Mouse (Mus musculus): ENCODE measurements at regions not wholly inside any gene's neighbourhood (a gene's known extent, or its start where the extent isn't known, plus 50 kb on each side); places are given as distances from the start of the nearest gene placed in this dataset.

- Histone ChIP-seq H3K36me3 (ENCODE audit: control insufficient read depth, insufficient read depth, low read length) (no peaks in the 10 kb centered on the region), H3K4me1 (replicated peaks; ENCODE audit: control insufficient read depth, insufficient read depth) (peaks cover 6% of the 10 kb centered on the region; the same call in 1 of the 2 replicates), H3K27me3 (ENCODE audit: control insufficient read depth, insufficient read depth, low read length) (no peaks in the 10 kb centered on the region), H3K9ac (ENCODE audit: low read length) (peak overlapping the region; percentile 95), H3K9me3 (ENCODE audit: control insufficient read depth, low read length) (no peaks in the 10 kb centered on the region), H3K27ac (replicated peaks) (peak overlapping the region; percentile 100), H3K4me3 (ENCODE audit: low read depth, low read length) (no peak overlapping the region), H3K4me2 (replicated peaks; ENCODE audit: low read depth) (no peak overlapping the region)
- no peak for DNase-seq (ENCODE audit: low spot score)
- TF ChIP-seq CTCF (IDR thresholded peaks at IDR 0.05; ENCODE audit: low read depth) (no peak), EP300 (optimal IDR thresholded peaks at IDR 0.05) (no peak)
- ATAC-seq (ENCODE audit: low FRiP score, low TSS enrichment): no peak
- WGBS: 81% methylated on average over 5 of the region's 5 CpGs
Measured at GRCm38 (mm10) chr15:85652431-85652830, 70.2 kb upstream of the Wnt7b start.

- Histone ChIP-seq H3K27me3 (ENCODE audit: control insufficient read depth, insufficient read depth, low read length) (no peaks in the 10 kb centered on the region), H3K4me2 (replicated peaks; ENCODE audit: low read depth) (peak overlapping the region; percentile 88), H3K9me3 (ENCODE audit: control insufficient read depth, low read length) (no peaks in the 10 kb centered on the region), H3K27ac (replicated peaks) (peak overlapping the region; percentile 100), H3K9ac (ENCODE audit: low read length) (peak overlapping the region; percentile 95), H3K4me1 (replicated peaks; ENCODE audit: control insufficient read depth, insufficient read depth) (peaks cover 6% of the 10 kb centered on the region; the same call in 1 of the 2 replicates), H3K4me3 (ENCODE audit: low read depth, low read length) (peak overlapping the region; percentile 50), H3K36me3 (ENCODE audit: control insufficient read depth, insufficient read depth, low read length) (no peaks in the 10 kb centered on the region)
- no peak for DNase-seq (ENCODE audit: low spot score)
- TF ChIP-seq EP300 (optimal IDR thresholded peaks at IDR 0.05) (no peak), CTCF (IDR thresholded peaks at IDR 0.05; ENCODE audit: low read depth) (0 out of 2 replicates have a peak, but pooled peaks have one; percentile 3)
- ATAC-seq (ENCODE audit: low FRiP score, low TSS enrichment): peak; percentile 14
- WGBS: 29% methylated on average over 9 of the region's 9 CpGs
Measured at GRCm38 (mm10) chr15:85652871-85653337, 70.6 kb upstream of the Wnt7b start.

DNA sequence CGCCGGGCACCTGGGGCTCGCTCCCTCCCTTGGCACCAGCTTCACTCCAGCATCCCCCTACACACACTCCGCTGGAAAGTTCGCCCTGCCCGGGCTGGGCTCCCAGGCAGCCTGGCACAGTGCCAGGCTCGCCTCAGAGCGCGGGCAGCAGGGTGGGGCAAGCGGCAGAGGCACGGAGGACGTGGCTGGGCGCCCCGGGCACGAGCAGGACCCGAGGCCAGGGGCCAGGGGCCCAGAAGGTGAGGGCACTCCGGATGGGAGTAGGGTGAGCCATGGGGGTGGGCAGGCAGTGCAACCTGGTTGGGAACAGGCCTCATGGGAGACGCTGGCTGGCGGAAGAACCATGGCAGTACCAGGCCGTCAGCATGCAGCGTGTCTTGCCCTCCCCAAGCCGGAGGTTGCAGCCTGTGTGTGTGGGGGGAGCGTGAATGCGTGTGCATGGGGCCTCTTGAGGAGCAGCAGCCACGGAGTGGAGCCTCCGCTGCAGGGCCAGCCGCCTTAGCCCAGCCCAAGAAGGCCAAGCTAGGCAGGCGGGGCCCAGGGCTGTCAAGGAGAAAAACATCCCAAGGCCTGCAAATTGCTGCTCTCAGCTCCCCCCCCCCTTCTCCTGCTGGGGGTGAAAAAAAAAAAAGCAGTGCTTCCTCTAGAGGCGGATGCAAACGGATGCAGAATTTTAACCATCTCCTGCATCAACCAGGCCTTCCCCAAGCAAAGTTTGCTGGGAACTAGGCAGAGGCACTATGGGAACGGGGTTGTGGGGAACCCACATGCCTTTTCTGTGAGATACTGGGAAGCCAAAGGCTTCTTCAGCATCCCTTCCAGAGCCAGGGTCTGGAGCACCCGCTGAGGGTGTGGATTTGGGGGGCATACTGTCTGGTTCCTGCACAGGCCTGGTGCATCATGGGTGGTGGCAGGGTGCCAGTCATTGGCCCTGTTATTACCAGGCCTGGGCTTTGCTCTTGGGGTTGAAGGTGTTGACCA is 71.4 kb upstream of the Wnt7b start:
- H3K4me2 ChIP-seq (replicated peaks; ENCODE audit: low read depth): peak overlapping the region; percentile 88
- peak overlapping the region; percentile 50 for H3K4me3 ChIP-seq (ENCODE audit: low read depth, low read length)
- H3K27ac ChIP-seq (replicated peaks): peak overlapping the region; percentile 100
- peak; percentile 88 for DNase-seq (ENCODE audit: low spot score)
- 7% methylated on average over 32 of the region's 32 CpGs for WGBS
- H3K4me1 ChIP-seq (replicated peaks; ENCODE audit: control insufficient read depth, insufficient read depth): peaks cover 6% of the 10 kb centered on the region; the same call in 1 of the 2 replicates
- H3K36me3 ChIP-seq (ENCODE audit: control insufficient read depth, insufficient read depth, low read length): no peaks in the 10 kb centered on the region
- H3K9me3 ChIP-seq (ENCODE audit: control insufficient read depth, low read length): no peaks in the 10 kb centered on the region
- no peaks in the 10 kb centered on the region for H3K27me3 ChIP-seq (ENCODE audit: control insufficient read depth, insufficient read depth, low read length)
- peak; percentile 45 for TF ChIP-seq CTCF (IDR thresholded peaks at IDR 0.05; ENCODE audit: low read depth)
- TF ChIP-seq EP300 (optimal IDR thresholded peaks at IDR 0.05): peak; percentile 53
- peak overlapping the region; percentile 95 for H3K9ac ChIP-seq (ENCODE audit: low read length)
- peak; percentile 89 for ATAC-seq (ENCODE audit: low FRiP score, low TSS enrichment)

DNA sequence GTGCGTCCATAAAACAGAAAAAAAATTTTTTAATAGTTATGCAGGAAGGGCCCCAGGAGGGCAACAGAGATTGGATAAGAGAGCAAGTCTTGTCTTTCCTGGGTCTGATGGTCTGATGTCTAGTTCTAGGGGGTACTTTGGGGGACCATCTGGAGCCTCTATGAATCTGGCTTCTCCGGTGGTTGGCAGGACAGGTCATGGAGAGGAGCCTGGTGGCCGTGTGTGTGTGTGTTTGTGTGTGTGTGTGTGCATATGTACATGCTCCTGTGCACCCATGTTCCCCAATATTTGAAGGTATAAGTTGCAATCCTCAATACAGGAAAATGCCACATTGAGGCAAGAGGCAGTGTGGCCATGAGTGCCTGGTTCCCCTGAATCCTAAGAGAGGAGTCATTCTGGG is 72.5 kb upstream of the Wnt7b start:
- Histone ChIP-seq H3K4me2 (replicated peaks; ENCODE audit: low read depth) (peak overlapping the region; percentile 88), H3K9ac (ENCODE audit: low read length) (no peak overlapping the region), H3K27me3 (ENCODE audit: control insufficient read depth, insufficient read depth, low read length) (no peaks in the 10 kb centered on the region), H3K27ac (replicated peaks) (0 out of 2 replicates have a peak overlapping the region, but pooled peaks have one; percentile 56), H3K4me3 (ENCODE audit: low read depth, low read length) (no peak overlapping the region), H3K36me3 (ENCODE audit: control insufficient read depth, insufficient read depth, low read length) (no peaks in the 10 kb centered on the region), H3K9me3 (ENCODE audit: control insufficient read depth, low read length) (no peaks in the 10 kb centered on the region), H3K4me1 (replicated peaks; ENCODE audit: control insufficient read depth, insufficient read depth) (peaks cover 6% of the 10 kb centered on the region; the same call in 1 of the 2 replicates)
- DNase-seq (ENCODE audit: low spot score) (no peak), ATAC-seq (ENCODE audit: low FRiP score, low TSS enrichment) (no peak)
- TF ChIP-seq CTCF (IDR thresholded peaks at IDR 0.05; ENCODE audit: low read depth): no peak
- TF ChIP-seq EP300 (optimal IDR thresholded peaks at IDR 0.05): no peak
- 77% methylated on average over 3 of the region's 3 CpGs for WGBS

GRCm38 (mm10) chr15:85655751-85656167 is 73.5 kb upstream of the Wnt7b start:
- Histone ChIP-seq H3K4me2 (replicated peaks; ENCODE audit: low read depth) (peak overlapping the region; percentile 88), H3K4me1 (replicated peaks; ENCODE audit: control insufficient read depth, insufficient read depth) (peaks cover 6% of the 10 kb centered on the region; the same call in 1 of the 2 replicates), H3K9me3 (ENCODE audit: control insufficient read depth, low read length) (no peaks in the 10 kb centered on the region), H3K27ac (replicated peaks) (peak overlapping the region; percentile 56), H3K36me3 (ENCODE audit: control insufficient read depth, insufficient read depth, low read length) (peaks cover 2% of the 10 kb centered on the region; the same call in 1 of the 2 replicates), H3K27me3 (ENCODE audit: control insufficient read depth, insufficient read depth, low read length) (no peaks in the 10 kb centered on the region), H3K4me3 (ENCODE audit: low read depth, low read length) (no peak overlapping the region), H3K9ac (ENCODE audit: low read length) (peak overlapping the region; percentile 23; the same call in 1 of the 2 replicates)
- no peak for TF ChIP-seq EP300 (optimal IDR thresholded peaks at IDR 0.05)
- no peak for TF ChIP-seq CTCF (IDR thresholded peaks at IDR 0.05; ENCODE audit: low read depth)
- 58% methylated on average over 6 of the region's 6 CpGs for WGBS
- no peak for ATAC-seq (ENCODE audit: low FRiP score, low TSS enrichment)
- DNase-seq (ENCODE audit: low spot score): no peak
